Mouse (Mus musculus) thymus, adult 2 months (tissue): ENCODE measurements around the gene H2-M10.1. TPM values are rescaled to one million over a fixed set of nuclear protein-coding genes. Genes with fewer than 3 reads are reported as not detected.

Experiments
- DNase-seq: peaks from one replicate; pipeline ENCODE4 v3.0.0; 2021
- H3K27ac ChIP-seq: fragments of 200-500 bp; 2 replicates; pipeline ENCODE4 v1.5.1; 2012; ENCODE audit warnings: low read length, control low read depth; ENCODE audit not compliant: control insufficient read depth, insufficient read depth
- H3K27me3 ChIP-seq: fragments of 200-500 bp; 2 replicates; pipeline ENCODE4 v1.6.1; 2012; ENCODE audit warnings: mild to moderate bottlenecking, low read length, moderate library complexity, mixed read lengths; ENCODE audit not compliant: control insufficient read depth, insufficient read depth
- H3K36me3 ChIP-seq: fragments of 200-500 bp; 2 replicates; pipeline ENCODE4 v1.6.1; 2012; ENCODE audit warnings: mild to moderate bottlenecking, low read length, moderate library complexity; ENCODE audit not compliant: control insufficient read depth, insufficient read depth
- H3K4me1 ChIP-seq: fragments of 200-500 bp; replicated peaks from 2 replicates; pipeline ENCODE4 v1.6.1; 2012; ENCODE audit warnings: low read length; ENCODE audit not compliant: control insufficient read depth, insufficient read depth
- H3K4me3 ChIP-seq: fragments of 200-500 bp; 2 replicates; pipeline ENCODE4 v1.5.1; 2012; ENCODE audit warnings: mild to moderate bottlenecking, low read length, control low read depth, moderate library complexity; ENCODE audit not compliant: control insufficient read depth, insufficient read depth
- CTCF ChIP-seq: fragments of 200-500 bp; IDR thresholded peaks from 2 replicates; pipeline ENCODE4 v1.5.1; 2012; ENCODE audit warnings: mild to moderate bottlenecking, control low read depth, low read length, moderate library complexity, borderline replicate concordance; ENCODE audit not compliant: control insufficient read depth, poor library complexity, insufficient read depth; ENCODE audit errors: extremely low read depth
- POLR2A ChIP-seq: fragments of 200-500 bp; IDR thresholded peaks from 2 replicates; pipeline ENCODE4 v1.6.1; 2012; ENCODE audit warnings: mild to moderate bottlenecking, low read length, control low read depth, moderate library complexity; ENCODE audit not compliant: control insufficient read depth, poor library complexity, insufficient read depth; ENCODE audit errors: extremely low read depth
- WGBS: fragments of 180-500 bp; shearing (Covaris S2); methylation state at CpG from one replicate; pipeline ENCODE4 v1.1.7; 2018; 5-methylcytosine and 5-hydroxymethylcytosine counted together
- polyA plus RNA-seq: library from polyadenylated mRNA; depleted of rRNA; stranded (reverse); fragments of >200 nt; gene quantifications from 2 replicates; pipeline ENCODE4 v1.2.3, GENCODE M21; 2012; rRNA removed

H2-M10.1 gene
- polyA plus RNA-seq, 1 experiment = 0.13 TPM

- H3K36me3 ChIP-seq = peaks cover 13% of the 10 kb centered on the region
- H3K4me1 ChIP-seq = peaks cover 29% of the 10 kb centered on the region
- H3K27ac ChIP-seq = peak overlapping the region; percentile 67; the same call in 1 of the 2 replicates
- no peak for DNase-seq
- no peaks in the 10 kb centered on the region for H3K27me3 ChIP-seq
- no peak overlapping the region for H3K4me3 ChIP-seq
- TF ChIP-seq CTCF = no peak
- TF ChIP-seq POLR2A = no peak
- WGBS = 83% methylated on average over 4 of the region's 4 CpGs
Measured at GRCm38 (mm10) chr17:36274776-36275175, 51.2 kb downstream of the H2-M10.1 start.

- H3K4me3 ChIP-seq = 0 out of 2 replicates have a peak overlapping the region, but pooled peaks have one; percentile 1
- peaks cover 13% of the 10 kb centered on the region for H3K36me3 ChIP-seq
- 5% methylated on average over 4 of the region's 4 CpGs for WGBS
- H3K4me1 ChIP-seq = peaks cover 29% of the 10 kb centered on the region
- H3K27ac ChIP-seq = peak overlapping the region; percentile 90
- H3K27me3 ChIP-seq = no peaks in the 10 kb centered on the region
- peak; percentile 33 for DNase-seq
- TF ChIP-seq POLR2A (no peak), CTCF (no peak)
Measured at GRCm38 (mm10) chr17:36273796-36274195, 52.2 kb downstream of the H2-M10.1 start.

Other genes starting within 250 kb of the H2-M10.1 start
- gene Gm19684, start 204.5 kb downstream of the H2-M10.1 start, polyA plus RNA-seq = 1.4 and 1.7 TPM in 2 replicates
- 1.7 and 2.4 TPM in 2 replicates for gene Gm7030, start 196.7 kb downstream of the H2-M10.1 start, polyA plus RNA-seq
- 20.1 and 20.8 TPM in 2 replicates for gene Gm8909, start 157.6 kb downstream of the H2-M10.1 start, polyA plus RNA-seq
- 1.7 and 2.5 TPM in 2 replicates for gene H2-T3, start 135.9 kb downstream of the H2-M10.1 start, polyA plus RNA-seq
- gene Rpp21, start 68.1 kb downstream of the H2-M10.1 start, polyA plus RNA-seq = 124 and 160 TPM in 2 replicates
- gene Trim39, start 53.9 kb downstream of the H2-M10.1 start, polyA plus RNA-seq = 51.1 and 56.1 TPM in 2 replicates
- not detected in 2 replicates for gene H2-M10.2, start 39.7 kb downstream of the H2-M10.1 start, polyA plus RNA-seq
- not detected in 2 replicates for gene H2-M10.3, start 42.3 kb upstream of the H2-M10.1 start, polyA plus RNA-seq
- gene H2-M10.4, start 136.2 kb upstream of the H2-M10.1 start, polyA plus RNA-seq = not detected in 2 replicates
- gene H2-M11, start 220.9 kb upstream of the H2-M10.1 start, polyA plus RNA-seq = not detected in 2 replicates